Mouse (Mus musculus): Measurements from ENCODE around the gene Ncoa7.
A peak's percentile ranks its signal among the peaks of the same experiment; 100 is the strongest.
"Not testable (repeated sequence)": the region's sequence is repeated elsewhere in the genome, so short reads cannot be mapped to it uniquely, and the experiment has no call there.

The Ncoa7 gene

GRCm38 (mm10) chr10:30660564-30661328, 142.4 kb downstream of the Ncoa7 start:
- peak; percentile 11 to 13 for DNase-seq

- no peak for DNase-seq
Observed at GRCm38 (mm10) chr10:30655655-30656054, 147.5 kb downstream of the Ncoa7 start.

GRCm38 (mm10) chr10:30647681-30648080, 155.4 kb downstream of the Ncoa7 start:
- DNase-seq = no peak

GRCm38 (mm10) chr10:30638216-30638615, 164.9 kb downstream of the Ncoa7 start:
- no peak for DNase-seq

GRCm38 (mm10) chr10:30636474-30637154, 166.5 kb downstream of the Ncoa7 start:
- not testable (repeated sequence) for DNase-seq

GRCm38 (mm10) chr10:30632718-30633117, 170.4 kb downstream of the Ncoa7 start:
- no peak for DNase-seq

- no peak for DNase-seq
Observed at GRCm38 (mm10) chr10:30629977-30630376, 173.1 kb downstream of the Ncoa7 start.

GRCm38 (mm10) chr10:30629513-30629912, 173.6 kb downstream of the Ncoa7 start, which contains the start of gene Hint3:
TSS of gene Hint3 (minus strand) at chr10:30629632.
- DNase-seq = no peak

GRCm38 (mm10) chr10:30628444-30628843, 174.7 kb downstream of the Ncoa7 start:
- not testable (repeated sequence) for DNase-seq

GRCm38 (mm10) chr10:30627548-30627947, 175.6 kb downstream of the Ncoa7 start:
- no peak for DNase-seq

GRCm38 (mm10) chr10:30624161-30625019, 178.7 kb downstream of the Ncoa7 start:
- no peak for DNase-seq

GRCm38 (mm10) chr10:30622928-30623327, 180.2 kb downstream of the Ncoa7 start:
- DNase-seq = no peak

- no peak for DNase-seq
Observed at GRCm38 (mm10) chr10:30618918-30619210, 184.3 kb downstream of the Ncoa7 start.

GRCm38 (mm10) chr10:30618091-30618917, 184.8 kb downstream of the Ncoa7 start:
- peak; percentile 99 for DNase-seq

GRCm38 (mm10) chr10:30613039-30613438, 190.1 kb downstream of the Ncoa7 start:
- no peak for DNase-seq

GRCm38 (mm10) chr10:30609614-30610013, 193.5 kb downstream of the Ncoa7 start:
- DNase-seq = no peak

- no peak for DNase-seq
Observed at GRCm38 (mm10) chr10:30608109-30608508, 195.0 kb downstream of the Ncoa7 start.

- DNase-seq = peak; percentile 90 to 93
Observed at GRCm38 (mm10) chr10:30600542-30600966, 202.6 kb downstream of the Ncoa7 start, which contains the start of gene Trmt11. TSS of gene Trmt11 (minus strand) at chr10:30600749.

- no peak for DNase-seq
Observed at GRCm38 (mm10) chr10:30600094-30600534, 203.0 kb downstream of the Ncoa7 start.

GRCm38 (mm10) chr10:30587037-30587436, 216.1 kb downstream of the Ncoa7 start:
- no peak for DNase-seq

- DNase-seq = no peak
Observed at GRCm38 (mm10) chr10:30585691-30586090, 217.4 kb downstream of the Ncoa7 start.
